Mouse (Mus musculus): Measurements from ENCODE around the gene Vmn1r88. TPM values are rescaled to one million over a fixed set of nuclear protein-coding genes. Genes with fewer than 3 reads are reported as not detected.
A peak's percentile ranks its signal among the peaks of the same experiment; 100 is the strongest.

The Vmn1r88 gene
- under 1 TPM; 0.09 TPM for total RNA-seq (2021)
- long read RNA-seq, experiment 1, result 0 reads
- long read RNA-seq, experiment 2, result 0 reads

GRCm38 (mm10) chr7:13159268-13159667 is at the start of gene Vmn1r88:
TSS of gene Vmn1r88 (plus strand) at chr7:13159568.
- no peak for DNase-seq

GRCm38 (mm10) chr7:13119817-13120216 is 39.6 kb upstream of the Vmn1r88 start, which contains the start of gene Vmn1r86:
TSS of gene Vmn1r86 (minus strand) at chr7:13119917.
- no peak for DNase-seq

- DNase-seq, result peak; percentile 3
Measured at GRCm38 (mm10) chr7:13123554-13124153, 35.7 kb upstream of the Vmn1r88 start.

GRCm38 (mm10) chr7:13131856-13132255 is 27.5 kb upstream of the Vmn1r88 start:
- no peak for DNase-seq

GRCm38 (mm10) chr7:13137340-13137739 is 22.0 kb upstream of the Vmn1r88 start:
- no peak for DNase-seq

GRCm38 (mm10) chr7:13140057-13140456 is 19.3 kb upstream of the Vmn1r88 start, which contains the start of gene Vmn1r87:
TSS of gene Vmn1r87 (minus strand) at chr7:13140157.
- DNase-seq, result no peak

GRCm38 (mm10) chr7:13212720-13213119 is 53.4 kb downstream of the Vmn1r88 start, which contains the start of gene Vmn1r89:
TSS of gene Vmn1r89 (plus strand) at chr7:13213020.
- DNase-seq, result no peak

Other genes with a start within 250 kb of the Vmn1r88 start
- 1,000 to 10,000 TPM; 1,018 to 1,027 TPM for gene Rps5, start 237.3 kb upstream of the Vmn1r88 start, total RNA-seq (2021)
- gene Rnf225, start 232.2 kb upstream of the Vmn1r88 start, total RNA-seq (2021), result under 1 TPM; 0.36 to 0.54 TPM
- gene Zfp324, start 193.7 kb upstream of the Vmn1r88 start, total RNA-seq (2021), result 10 to 100 TPM in 1 of 2 experiments, 1 to 10 TPM in 1; 7.3 to 10.6 TPM
- 1 to 10 TPM; 5.4 to 5.9 TPM for gene Zfp446, start 181.7 kb upstream of the Vmn1r88 start, total RNA-seq (2021)
- gene Slc27a5, start 161.4 kb upstream of the Vmn1r88 start, total RNA-seq (2021), result 10 to 100 TPM; 24.2 to 50.8 TPM
- 100 to 1,000 TPM; 218 to 247 TPM for gene Trim28, start 160.5 kb upstream of the Vmn1r88 start, total RNA-seq (2021)
- 10 to 100 TPM; 11.3 to 13.6 TPM for gene Zbtb45, start 149.5 kb upstream of the Vmn1r88 start, total RNA-seq (2021)
- 100 to 1,000 TPM; 165 to 169 TPM for gene Chmp2a, start 124.8 kb upstream of the Vmn1r88 start, total RNA-seq (2021)
- gene Ube2m, start 121.3 kb upstream of the Vmn1r88 start, total RNA-seq (2021), result 100 to 1,000 TPM; 175 to 186 TPM
- 1 to 10 TPM; 2.1 to 4.9 TPM for gene Mzf1, start 104.8 kb upstream of the Vmn1r88 start, total RNA-seq (2021)
- gene Vmn1r85, start 64.4 kb upstream of the Vmn1r88 start, total RNA-seq (2021), result not detected
- not detected for gene Vmn1r86, start 39.7 kb upstream of the Vmn1r88 start, total RNA-seq (2021)
- gene Vmn1r87, start 19.4 kb upstream of the Vmn1r88 start, total RNA-seq (2021), result not detected
- gene Vmn1r89, start 53.5 kb downstream of the Vmn1r88 start, total RNA-seq (2021), result not detected
- 10 to 100 TPM; 26.0 to 34.7 TPM for gene Lig1, start 117.7 kb downstream of the Vmn1r88 start, total RNA-seq (2021)
- gene Zswim9, start 119.2 kb downstream of the Vmn1r88 start, total RNA-seq (2021), result 10 to 100 TPM in 1 of 2 experiments, 1 to 10 TPM in 1; 6.1 to 10.3 TPM
- gene Pla2g4c, start 165.1 kb downstream of the Vmn1r88 start, total RNA-seq (2021), result under 1 TPM; 0.21 to 0.58 TPM
- gene Cabp5, start 238.6 kb downstream of the Vmn1r88 start, total RNA-seq (2021), result not detected

All from adrenal gland, postnatal 10 days (tissue).